In genomic region chr7:144838522-144839503, GRCm38 (mm10) we compare ENCODE assay signal across 9 mouse cellular contexts. TPM values are rescaled to one million over a fixed set of nuclear protein-coding genes. Genes with fewer than 3 reads are reported as not detected.
A peak's percentile ranks its signal among the peaks of the same experiment; 100 is the strongest.
DNase-seq lines count a peak whose midpoint lies in the region; ATAC-seq and TF ChIP-seq lines count a peak whose summit lies in the region.
"Had no signal": no experiment of that assay in that cellular context is flagged by ENCODE, and none has a peak within 500 bp of the region (broad histone marks: within the 10 kb centered on the region; RNA-seq: fewer than 3 reads in every experiment).

No protein-coding gene starts in this region.

- peak overlapping the region; percentile 31 for H3K4me3 ChIP-seq in liver, embryonic 11.5 days (ENCODE audit: low read depth, low read length)
- H3K4me3 ChIP-seq in hindbrain, embryonic 13.5 days = peak overlapping the region; percentile 49
- H3K4me3 ChIP-seq in midbrain, embryonic 13.5 days (replicated peaks) = peak overlapping the region; percentile 43
- H3K4me3 ChIP-seq in cerebellum, adult 2 months (replicated peaks; ENCODE audit: insufficient read depth, low read depth, low read length) = no peak overlapping the region
- H3K4me3 ChIP-seq: erythroblast, embryonic 14.5 days had no signal

- H3K36me3 ChIP-seq in liver, embryonic 11.5 days (ENCODE audit: control insufficient read depth, insufficient read depth, low read length) = no peaks in the 10 kb centered on the region
- H3K36me3 ChIP-seq in hindbrain, embryonic 13.5 days = no peaks in the 10 kb centered on the region
- H3K36me3 ChIP-seq in midbrain, embryonic 13.5 days = no peaks in the 10 kb centered on the region

- H3K4me1 ChIP-seq in liver, embryonic 11.5 days (replicated peaks; ENCODE audit: control insufficient read depth, insufficient read depth, low read length) = no peaks in the 10 kb centered on the region
- H3K4me1 ChIP-seq in hindbrain, embryonic 13.5 days (replicated peaks) = peaks cover 23% of the 10 kb centered on the region
- H3K4me1 ChIP-seq in midbrain, embryonic 13.5 days (replicated peaks) = peaks cover 19% of the 10 kb centered on the region
- no peaks in the 10 kb centered on the region for H3K4me1 ChIP-seq in cerebellum, adult 2 months (ENCODE audit: control insufficient read depth, insufficient read depth, low read length)

- H3K4me2 ChIP-seq in liver, embryonic 11.5 days = peak overlapping the region; percentile 53
- peak overlapping the region; percentile 72 for H3K4me2 ChIP-seq in hindbrain, embryonic 13.5 days
- H3K4me2 ChIP-seq in midbrain, embryonic 13.5 days (replicated peaks) = peak overlapping the region; percentile 68

- TF ChIP-seq CTCF in cerebellum, adult 2 months (IDR thresholded peaks at IDR 0.05; ENCODE audit: borderline replicate concordance, insufficient read depth, low read depth, low read length) = no peak

- peak; percentile 21 for DNase-seq in adrenal gland, adult 2 months
- DNase-seq in adrenal gland, adult 18-20 months (ENCODE audit: low spot score in 2 of 2) = no peak
- peak; percentile 57 for DNase-seq in liver, embryonic 11.5 days (ENCODE audit: low spot score)
- DNase-seq in liver = no peak
- DNase-seq in cerebellum, adult 2 months = no peak

- no peak overlapping the region for H3K27ac ChIP-seq in liver, embryonic 11.5 days (ENCODE audit: low read depth, low read length)
- peak overlapping the region; percentile 48 for H3K27ac ChIP-seq in hindbrain, embryonic 13.5 days
- no peak overlapping the region for H3K27ac ChIP-seq in midbrain, embryonic 13.5 days
- no peak overlapping the region for H3K27ac ChIP-seq in cerebellum, adult 2 months (ENCODE audit: insufficient read depth, low read length)

- H3K27me3 ChIP-seq in liver, embryonic 11.5 days (replicated peaks; ENCODE audit: control insufficient read depth, insufficient read depth, low read length) = peaks cover 75% of the 10 kb centered on the region
- H3K27me3 ChIP-seq in hindbrain, embryonic 13.5 days = peaks cover 95% of the 10 kb centered on the region
- H3K27me3 ChIP-seq in midbrain, embryonic 13.5 days = peaks cover 86% of the 10 kb centered on the region
- H3K27me3 ChIP-seq in cerebellum, adult 2 months (ENCODE audit: control insufficient read depth, insufficient read depth, low read length) = no peaks in the 10 kb centered on the region; the same call in 1 of the 2 replicates

- no peak for ATAC-seq in liver, embryonic 11.5 days (replicated peaks; ENCODE audit: low FRiP score)
- peak; percentile 64 for ATAC-seq in hindbrain, embryonic 13.5 days (ENCODE audit: low FRiP score)
- peak; percentile 73; the same call in 1 of the 2 replicates for ATAC-seq in midbrain, embryonic 13.5 days
- no peak for ATAC-seq in erythroid progenitor cell, adult 5-6 weeks (replicated peaks; ENCODE audit: low FRiP score, poor library complexity, severe bottlenecking)

- no peaks in the 10 kb centered on the region for H3K9me3 ChIP-seq in liver, embryonic 11.5 days (ENCODE audit: control insufficient read depth, low read length)
- no peaks in the 10 kb centered on the region for H3K9me3 ChIP-seq in hindbrain, embryonic 13.5 days
- no peaks in the 10 kb centered on the region for H3K9me3 ChIP-seq in midbrain, embryonic 13.5 days

- WGBS in liver, embryonic 11.5 days = under 1% methylated on average over 94 of the region's 94 CpGs
- under 1% methylated on average over 94 of the region's 94 CpGs for WGBS in hindbrain, embryonic 13.5 days
- under 1% methylated on average over 94 of the region's 94 CpGs for WGBS in midbrain, embryonic 13.5 days
- under 1% methylated on average over 94 of the region's 94 CpGs for WGBS in cerebellum, adult 2 months

- TF ChIP-seq POLR2A in cerebellum, adult 2 months (IDR thresholded peaks at IDR 0.05; ENCODE audit: borderline replicate concordance, insufficient read depth, low read length) = no peak

- H3K9ac ChIP-seq in liver, embryonic 11.5 days (ENCODE audit: low read depth, low read length) = no peak overlapping the region
- peak overlapping the region; percentile 65 for H3K9ac ChIP-seq in hindbrain, embryonic 13.5 days
- H3K9ac ChIP-seq in midbrain, embryonic 13.5 days (replicated peaks) = peak overlapping the region; percentile 51; the same call in 1 of the 2 replicates

RNA-seq across cellular contexts. Expression of gene Fgf3, which starts 0.9 kb away (rescaled TPM):
- total RNA-seq in adrenal gland, adult 2 months (2021) = under 1 TPM; 0.81 to 0.93 TPM
- polyA plus RNA-seq in adrenal gland, adult 2 months (2012; rRNA removed) = 3.5 and 4.9 TPM in 2 replicates
- under 1 TPM; 0.50 to 0.80 TPM for total RNA-seq in adrenal gland, adult 18-20 months (2021)
- polyA plus RNA-seq in liver, embryonic 11.5 days (2014; fragmentation: Nextera tagmentation; extraction: Ambion mirVana) = 0.21 and 0.35 TPM in 2 replicates
- 13.6 and 30.2 TPM in 2 replicates for polyA plus RNA-seq in hindbrain, embryonic 13.5 days (2015; fragmentation: Nextera tagmentation; extraction: Ambion mirVana)
- 5.9 and 7.6 TPM in 2 replicates for polyA plus RNA-seq in midbrain, embryonic 13.5 days (2015; fragmentation: Nextera tagmentation; extraction: Ambion mirVana)
- total RNA-seq in erythroid progenitor cell, adult 5-6 weeks (2015; ENCODE audit: low replicate concordance) = 0.36 TPM in 1 of 2 replicates, not detected in the other
- 1.1 TPM in 1 of 2 replicates, not detected in the other for total RNA-seq in erythroid progenitor cell, adult 5-6 weeks (2017; ENCODE audit: low replicate concordance)
- polyA plus RNA-seq in cerebellum, adult 2 months (2012; rRNA removed) = 0.63 and 0.67 TPM in 2 replicates

RNA-seq across cellular contexts. Expression of gene Fgf4, which starts 8.4 kb away (rescaled TPM):
- not detected for total RNA-seq in adrenal gland, adult 2 months (2021)
- polyA plus RNA-seq in adrenal gland, adult 2 months (2012; rRNA removed) = not detected in 2 replicates
- total RNA-seq in adrenal gland, adult 18-20 months (2021) = not detected
- polyA plus RNA-seq in liver, embryonic 11.5 days (2014; fragmentation: Nextera tagmentation; extraction: Ambion mirVana) = not detected in 2 replicates
- polyA plus RNA-seq in hindbrain, embryonic 13.5 days (2015; fragmentation: Nextera tagmentation; extraction: Ambion mirVana) = not detected in 2 replicates
- polyA plus RNA-seq in midbrain, embryonic 13.5 days (2015; fragmentation: Nextera tagmentation; extraction: Ambion mirVana) = not detected in 2 replicates
- total RNA-seq in erythroid progenitor cell, adult 5-6 weeks (2015; ENCODE audit: low replicate concordance) = not detected in 2 replicates
- total RNA-seq in erythroid progenitor cell, adult 5-6 weeks (2017; ENCODE audit: low replicate concordance) = not detected in 2 replicates
- not detected in 2 replicates for polyA plus RNA-seq in cerebellum, adult 2 months (2012; rRNA removed)
- polyA plus RNA-seq: erythroblast, embryonic 14.5 days had no signal

RNA-seq across cellular contexts. Expression of gene Fgf15, which starts 57.5 kb away (rescaled TPM):
- under 1 TPM in 1 of 2 experiments, not detected in 1; 0.14 TPM for total RNA-seq in adrenal gland, adult 2 months (2021)
- polyA plus RNA-seq in adrenal gland, adult 2 months (2012; rRNA removed) = 0.07 TPM in 1 of 2 replicates, not detected in the other
- total RNA-seq in adrenal gland, adult 18-20 months (2021) = under 1 TPM in 1 of 2 experiments, not detected in 1; 0.36 TPM
- 0.12 and 0.43 TPM in 2 replicates for polyA plus RNA-seq in liver, embryonic 11.5 days (2014; fragmentation: Nextera tagmentation; extraction: Ambion mirVana)
- polyA plus RNA-seq in hindbrain, embryonic 13.5 days (2015; fragmentation: Nextera tagmentation; extraction: Ambion mirVana) = 40.1 and 66.5 TPM in 2 replicates
- polyA plus RNA-seq in midbrain, embryonic 13.5 days (2015; fragmentation: Nextera tagmentation; extraction: Ambion mirVana) = 61.2 and 66.9 TPM in 2 replicates
- total RNA-seq in erythroid progenitor cell, adult 5-6 weeks (2015; ENCODE audit: low replicate concordance) = not detected in 2 replicates
- not detected in 2 replicates for total RNA-seq in erythroid progenitor cell, adult 5-6 weeks (2017; ENCODE audit: low replicate concordance)
- polyA plus RNA-seq in cerebellum, adult 2 months (2012; rRNA removed) = not detected in 2 replicates
- polyA plus RNA-seq: erythroblast, embryonic 14.5 days had no signal

Comparison
In these comparisons a context has a peak if more than half of its experiments do, and no peak if none do; other contexts are left out.
1. DNase-seq: peak in adrenal gland, adult 2 months (single experiment) and liver, embryonic 11.5 days (single experiment); none in adrenal gland, adult 18-20 months (0 of 2), liver (single experiment) and cerebellum, adult 2 months (0 of 2).
2. ATAC-seq: peak in hindbrain, embryonic 13.5 days (single experiment) and midbrain, embryonic 13.5 days (single experiment); none in liver, embryonic 11.5 days (single experiment) and erythroid progenitor cell, adult 5-6 weeks (single experiment).
3. RNA of gene Fgf15, which starts 57.5 kb away (polyA plus RNA-seq): 61.2 to 66.9 TPM in midbrain, embryonic 13.5 days and 40.1 to 66.5 TPM in hindbrain, embryonic 13.5 days; 0.12 to 0.43 TPM in liver, embryonic 11.5 days, 0.07 TPM in adrenal gland, adult 2 months and not detected in cerebellum, adult 2 months; every median in the first group is over 10 times any median in the second.
4. Peak in every context shown above with its lines, with median percentiles within 50 percentile points of each other: H3K4me2 ChIP-seq.